9 mouse cellular contexts compared by ENCODE assay signal in the genomic region with DNA sequence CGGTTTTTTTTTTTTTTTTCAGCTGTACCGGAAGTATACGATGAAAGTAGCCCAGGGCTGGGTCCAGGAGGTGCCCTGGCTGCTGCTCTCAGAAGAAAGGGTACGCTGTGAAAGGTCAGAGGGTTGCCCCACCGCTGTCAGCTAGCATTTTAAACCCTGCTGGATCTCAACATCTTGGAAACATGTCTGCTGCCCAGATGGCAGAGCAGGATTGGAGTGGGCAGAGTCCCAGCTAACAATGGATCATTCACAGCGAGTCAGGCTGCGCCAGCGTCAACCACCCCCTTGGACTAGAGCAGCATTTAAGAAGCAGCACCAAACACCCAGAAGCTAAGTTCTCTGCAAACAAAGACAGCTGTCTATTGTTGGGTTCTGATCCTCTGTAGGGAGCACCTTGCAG. TPM values are rescaled to one million over a fixed set of nuclear protein-coding genes. Genes with fewer than 3 reads are reported as not detected.
DNase-seq lines count a peak whose midpoint lies in the region; ATAC-seq and TF ChIP-seq lines count a peak whose summit lies in the region.
"Had no signal": no experiment of that assay in that cellular context is flagged by ENCODE, and none has a peak within 500 bp of the region (broad histone marks: within the 10 kb centered on the region; RNA-seq: fewer than 3 reads in every experiment).

No protein-coding gene starts in this region.

- H3K27ac ChIP-seq in cerebellum, adult 2 months (ENCODE audit: insufficient read depth, low read length), result no peak overlapping the region
- H3K27ac ChIP-seq in forebrain, embryonic 16.5 days (ENCODE audit: low read length), result peak overlapping the region; percentile 79
- H3K27ac ChIP-seq in neural tube, embryonic 12.5 days, result peak overlapping the region; percentile 93
- no peak overlapping the region for H3K27ac ChIP-seq in liver, embryonic 11.5 days (ENCODE audit: low read depth, low read length)

- H3K27me3 ChIP-seq in cerebellum, adult 2 months (ENCODE audit: control insufficient read depth, insufficient read depth, low read length), result no peaks in the 10 kb centered on the region
- H3K27me3 ChIP-seq in forebrain, embryonic 16.5 days (replicated peaks; ENCODE audit: control insufficient read depth, insufficient read depth, low read length), result no peaks in the 10 kb centered on the region
- no peaks in the 10 kb centered on the region for H3K27me3 ChIP-seq in neural tube, embryonic 12.5 days (replicated peaks)
- no peaks in the 10 kb centered on the region for H3K27me3 ChIP-seq in liver, embryonic 11.5 days (replicated peaks; ENCODE audit: control insufficient read depth, insufficient read depth, low read length)

- no peak for TF ChIP-seq POLR2A in cerebellum, adult 2 months (IDR thresholded peaks at IDR 0.05; ENCODE audit: borderline replicate concordance, insufficient read depth, low read length)

- 6% methylated on average over 8 of the region's 8 CpGs for WGBS in cerebellum, adult 2 months
- 17% methylated on average over 8 of the region's 8 CpGs for WGBS in forebrain, embryonic 16.5 days
- whole genome bisulfite sequencing in neural tube, embryonic 12.5 days, result 14% methylated on average over 8 of the region's 8 CpGs
- WGBS in liver, embryonic 11.5 days, result 62% methylated on average over 8 of the region's 8 CpGs

- H3K36me3 ChIP-seq in forebrain, embryonic 16.5 days (ENCODE audit: control insufficient read depth, insufficient read depth), result no peaks in the 10 kb centered on the region
- no peaks in the 10 kb centered on the region for H3K36me3 ChIP-seq in neural tube, embryonic 12.5 days
- H3K36me3 ChIP-seq in liver, embryonic 11.5 days (ENCODE audit: control insufficient read depth, insufficient read depth, low read length), result no peaks in the 10 kb centered on the region

- H3K4me3 ChIP-seq in cerebellum, adult 2 months (replicated peaks; ENCODE audit: insufficient read depth, low read depth, low read length), result peak overlapping the region; percentile 35
- no peak overlapping the region for H3K4me3 ChIP-seq in forebrain, embryonic 16.5 days (replicated peaks; ENCODE audit: low read length)
- no peak overlapping the region for H3K4me3 ChIP-seq in neural tube, embryonic 12.5 days
- no peak overlapping the region for H3K4me3 ChIP-seq in liver, embryonic 11.5 days (ENCODE audit: low read depth, low read length)

- ATAC-seq in forebrain, embryonic 16.5 days, result peak; percentile 84
- ATAC-seq in neural tube, embryonic 12.5 days (ENCODE audit: low FRiP score, low read depth), result peak; percentile 55; the same call in 1 of the 2 replicates
- no peak for ATAC-seq in liver, embryonic 11.5 days (replicated peaks; ENCODE audit: low FRiP score)
- ATAC-seq: Patski had no signal

- no peak for TF ChIP-seq CTCF in cerebellum, adult 2 months (IDR thresholded peaks at IDR 0.05; ENCODE audit: borderline replicate concordance, insufficient read depth, low read depth, low read length)

- peak overlapping the region; percentile 49 for H3K9ac ChIP-seq in forebrain, embryonic 16.5 days (replicated peaks; ENCODE audit: low read depth, low read length)
- H3K9ac ChIP-seq in neural tube, embryonic 12.5 days, result peak overlapping the region; percentile 38; the same call in 1 of the 2 replicates
- no peak overlapping the region for H3K9ac ChIP-seq in liver, embryonic 11.5 days (ENCODE audit: low read depth, low read length)

- no peaks in the 10 kb centered on the region for H3K4me1 ChIP-seq in cerebellum, adult 2 months (ENCODE audit: control insufficient read depth, insufficient read depth, low read length)
- H3K4me1 ChIP-seq in forebrain, embryonic 16.5 days (replicated peaks; ENCODE audit: control insufficient read depth, insufficient read depth, low read length), result peaks cover 23% of the 10 kb centered on the region
- H3K4me1 ChIP-seq in neural tube, embryonic 12.5 days, result peaks cover 23% of the 10 kb centered on the region
- no peaks in the 10 kb centered on the region; the same call in 1 of the 2 replicates for H3K4me1 ChIP-seq in liver, embryonic 11.5 days (replicated peaks; ENCODE audit: control insufficient read depth, insufficient read depth, low read length)

- H3K4me2 ChIP-seq in forebrain, embryonic 16.5 days (ENCODE audit: low read length), result peak overlapping the region; percentile 48
- H3K4me2 ChIP-seq in neural tube, embryonic 12.5 days (replicated peaks), result peak overlapping the region; percentile 46
- no peak overlapping the region for H3K4me2 ChIP-seq in liver, embryonic 11.5 days

- no peaks in the 10 kb centered on the region for H3K9me3 ChIP-seq in forebrain, embryonic 16.5 days (ENCODE audit: control insufficient read depth, low read length)
- no peaks in the 10 kb centered on the region for H3K9me3 ChIP-seq in neural tube, embryonic 12.5 days
- H3K9me3 ChIP-seq in liver, embryonic 11.5 days (ENCODE audit: control insufficient read depth, low read length), result no peaks in the 10 kb centered on the region

- DNase-seq in NIH3T3 (ENCODE audit: low read depth), result peak; percentile 11
- peak; percentile 59 to 66 for DNase-seq in cerebellum, adult 2 months
- peak; percentile 77 to 81 for DNase-seq in layer of hippocampus, postnatal 36 days
- no peak for DNase-seq in ovary, postnatal 14 days (ENCODE audit: low spot score)
- DNase-seq in urinary bladder, postnatal 25 days (ENCODE audit: low spot score), result no peak
- no peak for DNase-seq in liver, embryonic 11.5 days (ENCODE audit: low spot score)

RNA-seq across cellular contexts. Expression of a gene that starts 48.3 kb away (rescaled TPM):
- polyA plus RNA-seq in cerebellum, adult 2 months (2012; rRNA removed), result 3.3 and 4.1 TPM in 2 replicates
- 7.4 and 8.4 TPM in 2 replicates for polyA plus RNA-seq in forebrain, embryonic 16.5 days (2015; fragmentation: Nextera tagmentation; extraction: Ambion mirVana)
- total RNA-seq in layer of hippocampus, postnatal 36 days (2021), result 1 to 10 TPM; 3.4 to 3.6 TPM
- polyA plus RNA-seq in neural tube, embryonic 12.5 days (2016; fragmentation: Nextera tagmentation; extraction: Ambion mirVana), result 8.3 and 8.5 TPM in 2 replicates
- polyA plus RNA-seq in liver, embryonic 11.5 days (2014; fragmentation: Nextera tagmentation; extraction: Ambion mirVana), result 4.8 and 5.4 TPM in 2 replicates

RNA-seq across cellular contexts. Expression of a gene that starts 52.1 kb away (rescaled TPM):
- 0.18 and 0.21 TPM in 2 replicates for polyA plus RNA-seq in cerebellum, adult 2 months (2012; rRNA removed)
- 0.67 and 0.98 TPM in 2 replicates for polyA plus RNA-seq in forebrain, embryonic 16.5 days (2015; fragmentation: Nextera tagmentation; extraction: Ambion mirVana)
- under 1 TPM; 0.40 to 0.56 TPM for total RNA-seq in layer of hippocampus, postnatal 36 days (2021)
- polyA plus RNA-seq in neural tube, embryonic 12.5 days (2016; fragmentation: Nextera tagmentation; extraction: Ambion mirVana), result 0.93 and 1.0 TPM in 2 replicates
- 0.34 and 0.36 TPM in 2 replicates for polyA plus RNA-seq in liver, embryonic 11.5 days (2014; fragmentation: Nextera tagmentation; extraction: Ambion mirVana)

Comparison
In these comparisons a context has a peak if more than half of its experiments do, and no peak if none do; other contexts are left out.
1. DNase-seq: peak in NIH3T3 (single experiment), cerebellum, adult 2 months (2 of 2) and layer of hippocampus, postnatal 36 days (2 of 2); none in ovary, postnatal 14 days (single experiment), urinary bladder, postnatal 25 days (single experiment) and liver, embryonic 11.5 days (single experiment).
2. H3K27ac ChIP-seq: peak in forebrain, embryonic 16.5 days (single experiment) and neural tube, embryonic 12.5 days (single experiment); none in cerebellum, adult 2 months (single experiment) and liver, embryonic 11.5 days (single experiment).